Mouse (Mus musculus) limb, embryonic 12.5 days (tissue): ENCODE results near the gene Pgpep1. TPM values are rescaled to one million over a fixed set of nuclear protein-coding genes. Genes with fewer than 3 reads are reported as not detected.
A peak's percentile ranks its signal among the peaks of the same experiment; 100 is the strongest.

Source experiments
- ATAC-seq: fragments of 200-750 bp; cut with Nextera tagmentation; 2 replicates; pipeline ENCODE4 v1.8.0; 2017; ENCODE audit warnings: low read depth, moderate TSS enrichment; ENCODE audit not compliant: insufficient number of reproducible peaks, insufficient read depth, low FRiP score, low TSS enrichment
- H3K27ac ChIP-seq: fragments of 300-500 bp; sonication (generic); 2 replicates; pipeline ENCODE4 v1.5.1; 2016; ENCODE audit warnings: mild to moderate bottlenecking, moderate library complexity
- H3K27me3 ChIP-seq: fragments of 300-500 bp; sonication (generic); 2 replicates; pipeline ENCODE4 v1.6.1; 2016; ENCODE audit warnings: mild to moderate bottlenecking, moderate library complexity
- H3K36me3 ChIP-seq: fragments of 300-500 bp; sonication (generic); 2 replicates; pipeline ENCODE4 v1.6.1; 2016; ENCODE audit warnings: mild to moderate bottlenecking, moderate library complexity
- H3K4me1 ChIP-seq: fragments of 300-500 bp; sonication (generic); replicated peaks from 2 replicates; pipeline ENCODE4 v1.6.1; 2016
- H3K4me2 ChIP-seq: fragments of 300-500 bp; sonication (generic); 2 replicates; pipeline ENCODE4 v1.6.1; 2016; ENCODE audit warnings: mild to moderate bottlenecking, moderate library complexity
- H3K4me3 ChIP-seq: fragments of 300-500 bp; sonication (generic); replicated peaks from 2 replicates; pipeline ENCODE4 v1.5.1; 2016; ENCODE audit warnings: mild to moderate bottlenecking
- H3K9ac ChIP-seq: fragments of 300-500 bp; sonication (generic); replicated peaks from 2 replicates; pipeline ENCODE4 v1.6.1; 2016; ENCODE audit warnings: mild to moderate bottlenecking, moderate library complexity
- H3K9me3 ChIP-seq: fragments of 300-500 bp; sonication (generic); 2 replicates; pipeline ENCODE4 v1.6.1; 2016; ENCODE audit warnings: mild to moderate bottlenecking, moderate library complexity
- WGBS: fragments of 180-500 bp; shearing (Covaris S2); methylation state at CpG from one replicate; pipeline ENCODE4 v1.1.7; 2016; 5-methylcytosine and 5-hydroxymethylcytosine counted together
- polyA plus RNA-seq: library from polyadenylated mRNA; unstranded; fragments of >200 nt; fragmentation: Nextera tagmentation; extraction: Ambion mirVana; gene quantifications from 2 replicates; pipeline ENCODE4 v1.2.1, GENCODE M21; 2016

Gene Pgpep1
- polyA plus RNA-seq, 1 experiment from 2014 or later = 53.9 TPM

GRCm38 (mm10) chr8:70646369-70646768 is 13.8 kb downstream of the Pgpep1 start:
- Histone ChIP-seq H3K4me2 (no peak overlapping the region), H3K36me3 (peaks cover 29% of the 10 kb centered on the region), H3K27me3 (no peaks in the 10 kb centered on the region), H3K4me1 (peaks cover 42% of the 10 kb centered on the region), H3K9ac (no peak overlapping the region), H3K9me3 (no peaks in the 10 kb centered on the region), H3K4me3 (no peak overlapping the region), H3K27ac (no peak overlapping the region; the same call in 1 of the 2 replicates)
- WGBS = 69% methylated on average over 6 of the region's 6 CpGs
- no peak for ATAC-seq

- WGBS = 59% methylated on average over 17 of the region's 17 CpGs
Measured at GRCm38 (mm10) chr8:70645501-70646224, 14.5 kb downstream of the Pgpep1 start.

GRCm38 (mm10) chr8:70644065-70644464 is 16.1 kb downstream of the Pgpep1 start:
- Histone ChIP-seq H3K4me1 (peaks cover 36% of the 10 kb centered on the region), H3K36me3 (peaks cover 6% of the 10 kb centered on the region; the same call in 1 of the 2 replicates), H3K9ac (no peak overlapping the region), H3K4me3 (no peak overlapping the region), H3K9me3 (no peaks in the 10 kb centered on the region), H3K4me2 (no peak overlapping the region), H3K27me3 (no peaks in the 10 kb centered on the region), H3K27ac (no peak overlapping the region)
- no peak for ATAC-seq
- WGBS = 82% methylated on average over 2 of the region's 2 CpGs

More at GRCm38 (mm10) chr8:70645501-70646224, 14.5 kb downstream of the Pgpep1 start:
- no peaks in the 10 kb centered on the region for H3K27me3 ChIP-seq
- H3K4me3 ChIP-seq = no peak overlapping the region
- no peak overlapping the region for H3K9ac ChIP-seq
- H3K27ac ChIP-seq = peak overlapping the region; percentile 50
- no peak overlapping the region for H3K4me2 ChIP-seq
- ATAC-seq = no peak
- no peaks in the 10 kb centered on the region for H3K9me3 ChIP-seq
- peaks cover 42% of the 10 kb centered on the region for H3K4me1 ChIP-seq
- peaks cover 22% of the 10 kb centered on the region for H3K36me3 ChIP-seq

GRCm38 (mm10) chr8:70643019-70643418 is 17.2 kb downstream of the Pgpep1 start:
- Histone ChIP-seq H3K27me3 (no peaks in the 10 kb centered on the region), H3K36me3 (no peaks in the 10 kb centered on the region), H3K4me2 (no peak overlapping the region), H3K4me1 (peaks cover 31% of the 10 kb centered on the region), H3K27ac (no peak overlapping the region), H3K9ac (no peak overlapping the region), H3K9me3 (no peaks in the 10 kb centered on the region), H3K4me3 (no peak overlapping the region)
- WGBS = 70% methylated on average over 3 of the region's 3 CpGs
- ATAC-seq = no peak

- Histone ChIP-seq H3K27ac (no peak overlapping the region), H3K9ac (no peak overlapping the region), H3K9me3 (no peaks in the 10 kb centered on the region), H3K4me2 (no peak overlapping the region), H3K36me3 (no peaks in the 10 kb centered on the region), H3K4me3 (no peak overlapping the region), H3K27me3 (no peaks in the 10 kb centered on the region), H3K4me1 (peaks cover 26% of the 10 kb centered on the region)
- no peak for ATAC-seq
- WGBS = 67% methylated on average over 9 of the region's 9 CpGs
Measured at GRCm38 (mm10) chr8:70638752-70639151, 21.4 kb downstream of the Pgpep1 start.

GRCm38 (mm10) chr8:70636838-70637237 is 23.4 kb downstream of the Pgpep1 start:
- Histone ChIP-seq H3K27ac (no peak overlapping the region), H3K36me3 (no peaks in the 10 kb centered on the region), H3K9me3 (no peaks in the 10 kb centered on the region), H3K4me3 (no peak overlapping the region), H3K4me1 (peaks cover 27% of the 10 kb centered on the region), H3K27me3 (peaks cover 10% of the 10 kb centered on the region), H3K9ac (no peak overlapping the region), H3K4me2 (no peak overlapping the region)
- no peak for ATAC-seq
- WGBS = 55% methylated on average over 8 of the region's 8 CpGs

- H3K4me3 ChIP-seq = no peak overlapping the region
- peaks cover 23% of the 10 kb centered on the region for H3K27me3 ChIP-seq
- no peak for ATAC-seq
- 77% methylated on average over 6 of the region's 6 CpGs for WGBS
- H3K4me2 ChIP-seq = no peak overlapping the region
- no peak overlapping the region for H3K9ac ChIP-seq
- peaks cover 38% of the 10 kb centered on the region for H3K4me1 ChIP-seq
- no peak overlapping the region for H3K27ac ChIP-seq
- H3K9me3 ChIP-seq = no peaks in the 10 kb centered on the region
- no peaks in the 10 kb centered on the region for H3K36me3 ChIP-seq
Measured at GRCm38 (mm10) chr8:70635527-70635926, 24.7 kb downstream of the Pgpep1 start.

GRCm38 (mm10) chr8:70634066-70634465 is 26.1 kb downstream of the Pgpep1 start:
- WGBS = 67% methylated on average over 6 of the region's 6 CpGs
- H3K4me3 ChIP-seq = no peak overlapping the region
- peaks cover 23% of the 10 kb centered on the region for H3K27me3 ChIP-seq
- no peaks in the 10 kb centered on the region for H3K36me3 ChIP-seq
- H3K27ac ChIP-seq = no peak overlapping the region
- no peaks in the 10 kb centered on the region for H3K9me3 ChIP-seq
- H3K4me2 ChIP-seq = no peak overlapping the region
- peaks cover 51% of the 10 kb centered on the region for H3K4me1 ChIP-seq
- H3K9ac ChIP-seq = no peak overlapping the region
- ATAC-seq = no peak

- H3K9ac ChIP-seq = peak within 1 kb of the TSS; percentile 23; the same call in 1 of the 2 replicates
- WGBS = 68% methylated on average over 6 of the region's 6 CpGs
- peaks cover 48% of the 10 kb centered on the region for H3K4me1 ChIP-seq
- peaks cover 23% of the 10 kb centered on the region for H3K27me3 ChIP-seq
- H3K9me3 ChIP-seq = no peaks in the 10 kb centered on the region
- H3K4me2 ChIP-seq = no peak within 1 kb of the TSS
- no peaks in the 10 kb centered on the region for H3K36me3 ChIP-seq
- H3K27ac ChIP-seq = no peak within 1 kb of the TSS
- no peak for ATAC-seq
- H3K4me3 ChIP-seq = no peak within 1 kb of the TSS
Measured at GRCm38 (mm10) chr8:70632346-70632892, 27.8 kb downstream of the Pgpep1 start, which contains the start of gene Gdf15. Gdf15 (minus strand) TSS chr8:70632456.

GRCm38 (mm10) chr8:70631436-70631835 is 28.8 kb downstream of the Pgpep1 start:
- ATAC-seq = no peak
- peaks cover 23% of the 10 kb centered on the region for H3K27me3 ChIP-seq
- no peaks in the 10 kb centered on the region for H3K9me3 ChIP-seq
- H3K4me3 ChIP-seq = no peak overlapping the region
- no peaks in the 10 kb centered on the region for H3K36me3 ChIP-seq
- 17% methylated on average over 24 of the region's 24 CpGs for WGBS
- no peak overlapping the region for H3K9ac ChIP-seq
- H3K27ac ChIP-seq = no peak overlapping the region
- H3K4me1 ChIP-seq = peaks cover 38% of the 10 kb centered on the region
- no peak overlapping the region for H3K4me2 ChIP-seq

- 0 out of 2 replicates have a peak overlapping the region, but pooled peaks have one; percentile 54 for H3K4me3 ChIP-seq
- no peaks in the 10 kb centered on the region for H3K36me3 ChIP-seq
- 13% methylated on average over 22 of the region's 22 CpGs for WGBS
- peaks cover 34% of the 10 kb centered on the region for H3K4me1 ChIP-seq
- H3K9ac ChIP-seq = no peak overlapping the region; the same call in 1 of the 2 replicates
- peaks cover 23% of the 10 kb centered on the region for H3K27me3 ChIP-seq
- peak overlapping the region; percentile 73 for H3K4me2 ChIP-seq
- 0 out of 2 replicates have a peak, but pooled peaks have one; percentile 38 for ATAC-seq
- H3K9me3 ChIP-seq = no peaks in the 10 kb centered on the region
- H3K27ac ChIP-seq = no peak overlapping the region
Measured at GRCm38 (mm10) chr8:70630532-70631381, 29.4 kb downstream of the Pgpep1 start.
